18 mouse cellular contexts compared by ENCODE assay signal in genomic region chr5:34941710-34942470, GRCm38 (mm10). TPM values are rescaled to one million over a fixed set of nuclear protein-coding genes. Genes with fewer than 3 reads are reported as not detected.
DNase-seq lines count a peak whose midpoint lies in the region; ATAC-seq and TF ChIP-seq lines count a peak whose summit lies in the region.
"Had no signal": no experiment of that assay in that cellular context is flagged by ENCODE, and none has a peak within 500 bp of the region (broad histone marks: within the 10 kb centered on the region; RNA-seq: fewer than 3 reads in every experiment).

No protein-coding gene starts in this region.

- no peak overlapping the region for H3K9ac ChIP-seq in hindbrain, embryonic 12.5 days
- H3K9ac ChIP-seq in midbrain, embryonic 12.5 days (replicated peaks), result no peak overlapping the region
- no peak overlapping the region for H3K9ac ChIP-seq in lung, postnatal 0 days (replicated peaks; ENCODE audit: low read depth)
- H3K9ac ChIP-seq: heart, embryonic 15.5 days; limb, embryonic 15.5 days had no signal

- no peaks in the 10 kb centered on the region for H3K36me3 ChIP-seq in embryonic facial prominence, embryonic 10.5 days (replicated peaks)
- H3K36me3 ChIP-seq in hindbrain, embryonic 12.5 days, result no peaks in the 10 kb centered on the region
- no peaks in the 10 kb centered on the region for H3K36me3 ChIP-seq in midbrain, embryonic 12.5 days
- no peaks in the 10 kb centered on the region for H3K36me3 ChIP-seq in lung, postnatal 0 days (ENCODE audit: insufficient read depth, low read length)
- H3K36me3 ChIP-seq: heart, embryonic 15.5 days; limb, embryonic 15.5 days had no signal

- no peaks in the 10 kb centered on the region for H3K4me1 ChIP-seq in embryonic facial prominence, embryonic 10.5 days
- H3K4me1 ChIP-seq in hindbrain, embryonic 12.5 days, result peaks cover 6% of the 10 kb centered on the region
- peaks cover 19% of the 10 kb centered on the region for H3K4me1 ChIP-seq in midbrain, embryonic 12.5 days
- H3K4me1 ChIP-seq in lung, postnatal 0 days (ENCODE audit: insufficient read depth, low read depth, low read length), result no peaks in the 10 kb centered on the region
- H3K4me1 ChIP-seq: limb, embryonic 15.5 days had no signal

- TF ChIP-seq CTCF in lung, postnatal 0 days (IDR thresholded peaks at IDR 0.05), result no peak

- H3K27me3 ChIP-seq in embryonic facial prominence, embryonic 10.5 days (replicated peaks; ENCODE audit: low read depth, poor library complexity, severe bottlenecking), result no peaks in the 10 kb centered on the region
- H3K27me3 ChIP-seq in hindbrain, embryonic 12.5 days, result no peaks in the 10 kb centered on the region
- no peaks in the 10 kb centered on the region for H3K27me3 ChIP-seq in midbrain, embryonic 12.5 days
- no peaks in the 10 kb centered on the region for H3K27me3 ChIP-seq in lung, postnatal 0 days (replicated peaks; ENCODE audit: insufficient read depth, low read length)
- H3K27me3 ChIP-seq: heart, embryonic 15.5 days; limb, embryonic 15.5 days had no signal

- H3K4me3 ChIP-seq in embryonic facial prominence, embryonic 10.5 days, result no peak overlapping the region
- no peak overlapping the region for H3K4me3 ChIP-seq in hindbrain, embryonic 12.5 days
- H3K4me3 ChIP-seq in midbrain, embryonic 12.5 days, result no peak overlapping the region
- no peak overlapping the region for H3K4me3 ChIP-seq in lung, postnatal 0 days (ENCODE audit: low read depth, low read length)
- H3K4me3 ChIP-seq: heart, adult 2 months; heart, embryonic 15.5 days; limb, embryonic 15.5 days had no signal

- peak overlapping the region; percentile 32; the same call in 1 of the 2 replicates for H3K27ac ChIP-seq in embryonic facial prominence, embryonic 10.5 days (replicated peaks)
- H3K27ac ChIP-seq in hindbrain, embryonic 12.5 days, result peak overlapping the region; percentile 73
- H3K27ac ChIP-seq in midbrain, embryonic 12.5 days (replicated peaks), result peak overlapping the region; percentile 84
- no peak overlapping the region for H3K27ac ChIP-seq in lung, postnatal 0 days (ENCODE audit: low read length)
- H3K27ac ChIP-seq: heart, adult 2 months; heart, embryonic 15.5 days; limb, embryonic 15.5 days had no signal

- 62% methylated on average over 10 of the region's 10 CpGs for WGBS in embryonic facial prominence, embryonic 10.5 days
- 25% methylated on average over 10 of the region's 10 CpGs for WGBS in hindbrain, embryonic 12.5 days
- 12% methylated on average over 10 of the region's 10 CpGs for WGBS in midbrain, embryonic 12.5 days
- 57% methylated on average over 10 of the region's 10 CpGs for WGBS in lung, postnatal 0 days

- DNase-seq in embryo, embryonic 10.5 days (ENCODE audit: low spot score), result peak; percentile 78
- peak; percentile 15 for DNase-seq in embryonic facial prominence, embryonic 10.5 days (ENCODE audit: low spot score)
- no peak for DNase-seq in lung, postnatal 0 days (ENCODE audit: low spot score)
- DNase-seq in lung, postnatal 10 days, result no peak
- DNase-seq in kidney, postnatal 14 days, result no peak
- DNase-seq in adrenal gland, adult 18-20 months (ENCODE audit: low spot score in 2 of 2), result no peak
- DNase-seq: cerebellum, postnatal 36 days; gastrocnemius, postnatal 14 days; heart, adult 2 months; kidney, adult 2 months; kidney, postnatal 25 days; layer of hippocampus, adult 9-11 months; lung, postnatal 36 days; thymus, postnatal 4 days had no signal

- H3K4me2 ChIP-seq in hindbrain, embryonic 12.5 days (replicated peaks), result no peak overlapping the region
- H3K4me2 ChIP-seq in midbrain, embryonic 12.5 days (replicated peaks), result no peak overlapping the region
- no peak overlapping the region for H3K4me2 ChIP-seq in lung, postnatal 0 days (replicated peaks; ENCODE audit: low read depth, low read length)
- H3K4me2 ChIP-seq: heart, embryonic 15.5 days; limb, embryonic 15.5 days had no signal

- ATAC-seq in hindbrain, embryonic 12.5 days (ENCODE audit: low FRiP score), result peak; percentile 85
- ATAC-seq in midbrain, embryonic 12.5 days (ENCODE audit: low FRiP score, low read depth), result peak; percentile 86
- ATAC-seq in lung, postnatal 0 days, result no peak

- TF ChIP-seq EP300 in lung, postnatal 0 days (IDR thresholded peaks at IDR 0.05), result no peak

- H3K9me3 ChIP-seq in embryonic facial prominence, embryonic 10.5 days, result no peaks in the 10 kb centered on the region
- no peaks in the 10 kb centered on the region for H3K9me3 ChIP-seq in hindbrain, embryonic 12.5 days (replicated peaks)
- H3K9me3 ChIP-seq in midbrain, embryonic 12.5 days, result no peaks in the 10 kb centered on the region
- no peaks in the 10 kb centered on the region for H3K9me3 ChIP-seq in lung, postnatal 0 days (ENCODE audit: low read length)
- H3K9me3 ChIP-seq: heart, embryonic 15.5 days; limb, embryonic 15.5 days had no signal

RNA-seq across cellular contexts. Expression of gene Rgs12, which starts 7.4 kb away (rescaled TPM):
- 52.7 and 54.5 TPM in 2 replicates for polyA plus RNA-seq in embryonic facial prominence, embryonic 10.5 days (2016; fragmentation: Nextera tagmentation; extraction: Ambion mirVana)
- polyA plus RNA-seq in hindbrain, embryonic 12.5 days (2016; fragmentation: Nextera tagmentation; extraction: Ambion mirVana), result 65.3 and 67.3 TPM in 2 replicates
- polyA plus RNA-seq in midbrain, embryonic 12.5 days (2016; fragmentation: Nextera tagmentation; extraction: Ambion mirVana), result 81.7 and 84.6 TPM in 2 replicates
- 45.5 and 46.7 TPM in 2 replicates for polyA plus RNA-seq in lung, postnatal 0 days (2015; fragmentation: Nextera tagmentation; extraction: Ambion mirVana)
- 10 to 100 TPM in 1 of 2 experiments, 1 to 10 TPM in 1; 6.4 to 20.2 TPM for total RNA-seq in adrenal gland, adult 18-20 months (2021)

RNA-seq across cellular contexts. Expression of gene Msantd1, which starts 34.1 kb away (rescaled TPM):
- polyA plus RNA-seq in embryonic facial prominence, embryonic 10.5 days (2016; fragmentation: Nextera tagmentation; extraction: Ambion mirVana), result 0.63 and 1.2 TPM in 2 replicates
- polyA plus RNA-seq in hindbrain, embryonic 12.5 days (2016; fragmentation: Nextera tagmentation; extraction: Ambion mirVana), result 1.6 TPM in 2 replicates
- 1.7 and 2.7 TPM in 2 replicates for polyA plus RNA-seq in midbrain, embryonic 12.5 days (2016; fragmentation: Nextera tagmentation; extraction: Ambion mirVana)
- polyA plus RNA-seq in lung, postnatal 0 days (2015; fragmentation: Nextera tagmentation; extraction: Ambion mirVana), result 0.50 and 0.73 TPM in 2 replicates
- total RNA-seq in adrenal gland, adult 18-20 months (2021), result 1 to 10 TPM; 1.3 to 2.8 TPM
- polyA plus RNA-seq: heart, embryonic 15.5 days had no signal

Comparison
In these comparisons a context has a peak if more than half of its experiments do, and no peak if none do; other contexts are left out.
1. DNase-seq: peak in embryo, embryonic 10.5 days (single experiment) and embryonic facial prominence, embryonic 10.5 days (single experiment); none in lung, postnatal 0 days (single experiment), lung, postnatal 10 days (single experiment), kidney, postnatal 14 days (single experiment) and adrenal gland, adult 18-20 months (0 of 2).